In the genomic region with DNA sequence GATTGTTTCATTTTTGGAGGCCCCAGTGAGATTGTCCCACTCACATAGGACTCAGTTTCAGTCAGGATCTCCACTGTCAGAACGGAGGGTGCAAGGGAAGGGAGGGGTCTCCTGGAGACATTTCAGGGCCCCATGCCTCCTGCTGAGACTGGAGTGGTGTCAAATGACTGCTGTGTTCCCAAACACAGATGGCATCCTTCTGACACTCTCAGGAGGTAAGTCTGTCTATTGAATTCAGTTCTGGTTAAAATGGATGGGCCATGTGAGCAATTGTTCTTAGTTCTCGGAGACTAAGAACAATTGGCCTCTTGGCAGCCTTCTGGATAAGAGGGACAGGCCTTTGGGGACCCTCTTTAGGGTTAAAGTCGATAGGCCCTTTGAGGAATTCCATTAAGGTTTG, we compare ENCODE assay signal across 24 mouse cellular contexts. TPM values are rescaled to one million over a fixed set of nuclear protein-coding genes. Genes with fewer than 3 reads are reported as not detected.
A peak's percentile ranks its signal among the peaks of the same experiment; 100 is the strongest.
DNase-seq lines count a peak whose midpoint lies in the region; TF ChIP-seq lines count a peak whose summit lies in the region.
"Had no signal": no experiment of that assay in that cellular context is flagged by ENCODE, and none has a peak within 500 bp of the region (broad histone marks: within the 10 kb centered on the region; RNA-seq: fewer than 3 reads in every experiment).

No protein-coding gene starts in this region.

- no peak overlapping the region for H3K4me3 ChIP-seq in embryonic fibroblast, embryonic 13.5 days (ENCODE audit: insufficient read depth, low read length)
- no peak overlapping the region for H3K4me3 ChIP-seq in lung, adult 2 months (replicated peaks; ENCODE audit: extremely low read depth, low read depth, low read length)
- H3K4me3 ChIP-seq: embryonic facial prominence, embryonic 12.5 days; embryonic facial prominence, embryonic 15.5 days; erythroblast, embryonic 14.5 days; forebrain, embryonic 12.5 days; forebrain, embryonic 15.5 days; heart, embryonic 12.5 days; heart, embryonic 15.5 days; hindbrain, embryonic 10.5 days; hindbrain, embryonic 13.5 days; intestine, embryonic 15.5 days had no signal

- peaks cover 14% of the 10 kb centered on the region for H3K4me1 ChIP-seq in embryonic fibroblast, embryonic 13.5 days (ENCODE audit: control insufficient read depth, insufficient read depth, low read length)
- no peaks in the 10 kb centered on the region for H3K4me1 ChIP-seq in lung, adult 2 months (ENCODE audit: control insufficient read depth, insufficient read depth, low read length)
- H3K4me1 ChIP-seq: embryonic facial prominence, embryonic 15.5 days; forebrain, embryonic 12.5 days; forebrain, embryonic 15.5 days; heart, embryonic 12.5 days; heart, embryonic 15.5 days; hindbrain, embryonic 13.5 days; intestine, embryonic 15.5 days had no signal

- WGBS in lung, adult 2 months, result 62% methylated on average over 3 of the region's 3 CpGs

- H3K27ac ChIP-seq in embryonic fibroblast, embryonic 13.5 days (ENCODE audit: insufficient read depth, low read length), result peak overlapping the region; percentile 57; the same call in 1 of the 2 replicates
- H3K27ac ChIP-seq: embryonic facial prominence, embryonic 12.5 days; embryonic facial prominence, embryonic 15.5 days; forebrain, embryonic 12.5 days; forebrain, embryonic 15.5 days; heart, embryonic 15.5 days; hindbrain, embryonic 10.5 days; hindbrain, embryonic 13.5 days; intestine, embryonic 15.5 days had no signal

- no peak for TF ChIP-seq POLR2A in embryonic fibroblast, embryonic 13.5 days (IDR thresholded peaks at IDR 0.05; ENCODE audit: low read depth, low read length)
- no peak for TF ChIP-seq POLR2A in lung, adult 2 months (IDR thresholded peaks at IDR 0.05; ENCODE audit: borderline replicate concordance, extremely low read depth, low read depth, low read length)

- no peak for TF ChIP-seq CTCF in embryonic fibroblast, embryonic 13.5 days (IDR thresholded peaks at IDR 0.05; ENCODE audit: borderline replicate concordance, insufficient read depth, low read length)
- TF ChIP-seq CTCF in lung, adult 2 months (IDR thresholded peaks at IDR 0.05; ENCODE audit: insufficient read depth, low read length), result no peak

- peak; percentile 7 to 16 for DNase-seq in cerebellum, postnatal 14 days
- DNase-seq in cerebellum, adult 11-12 months, result no peak
- peak; percentile 3 to 53 for DNase-seq in layer of hippocampus, adult 18-20 months (ENCODE audit: low spot score in 2 of 2)
- DNase-seq in layer of hippocampus, adult 9-10 months (ENCODE audit: low spot score), result no peak
- DNase-seq in lung, adult 2 months, result no peak
- DNase-seq: adrenal gland, postnatal 10 days; adrenal gland, postnatal 36 days; B cell, adult 2 months; cerebellum, adult 8-10 months; gastrocnemius, postnatal 10 days; gastrocnemius, postnatal 36 days; heart, postnatal 10 days; heart, postnatal 36 days had no signal

RNA-seq across cellular contexts. Expression of gene 4930402H24Rik, which starts 28.8 kb away (rescaled TPM):
- 10 to 100 TPM; 69.4 to 76.6 TPM for total RNA-seq in layer of hippocampus, adult 18-20 months (2021)
- 67.2 and 101 TPM in 2 replicates for polyA plus RNA-seq in embryonic fibroblast, embryonic 13.5 days (2011; ENCODE audit: insufficient read length, low read depth, missing spikeins)
- 51.6 and 55.9 TPM in 2 replicates for polyA plus RNA-seq in lung, adult 2 months (2012; rRNA removed)

RNA-seq across cellular contexts. Expression of gene Atrn, which starts 28.9 kb away (rescaled TPM):
- 100 to 1,000 TPM in 1 of 2 experiments, 10 to 100 TPM in 1; 99.6 to 107 TPM for total RNA-seq in layer of hippocampus, adult 18-20 months (2021)
- 28.4 and 30.0 TPM in 2 replicates for polyA plus RNA-seq in embryonic fibroblast, embryonic 13.5 days (2011; ENCODE audit: insufficient read length, low read depth, missing spikeins)
- 12.1 and 16.4 TPM in 2 replicates for polyA plus RNA-seq in lung, adult 2 months (2012; rRNA removed)

Comparison
In these comparisons a context has a peak if more than half of its experiments do, and no peak if none do; other contexts are left out.
1. DNase-seq: peak in cerebellum, postnatal 14 days (2 of 2) and layer of hippocampus, adult 18-20 months (2 of 2); none in cerebellum, adult 11-12 months (single experiment), layer of hippocampus, adult 9-10 months (single experiment) and lung, adult 2 months (single experiment).